Mouse (Mus musculus): ENCODE measurements at regions not wholly inside any gene's neighbourhood (a gene's known extent, or its start where the extent isn't known, plus 50 kb on each side); places are given as distances from the start of the nearest gene placed in this dataset.
"Not testable (repeated sequence)": the region's sequence is repeated elsewhere in the genome, so short reads cannot be mapped to it uniquely, and the experiment has no call there.

GRCm38 (mm10) chr19:54115335-54115734, 71.4 kb downstream of the Adra2a start:
- 23% methylated on average over 4 of the region's 4 CpGs for WGBS
- H3K27ac ChIP-seq (replicated peaks; ENCODE audit: low read depth, low read length) = no peak overlapping the region
- no peaks in the 10 kb centered on the region for H3K27me3 ChIP-seq (ENCODE audit: control insufficient read depth, insufficient read depth, low read length)
- H3K9ac ChIP-seq (replicated peaks; ENCODE audit: low read length) = peak overlapping the region; percentile 47; the same call in 1 of the 2 replicates
- peaks cover 7% of the 10 kb centered on the region; the same call in 1 of the 2 replicates for H3K4me1 ChIP-seq (ENCODE audit: control insufficient read depth, insufficient read depth, low read length)
- no peaks in the 10 kb centered on the region for H3K9me3 ChIP-seq (ENCODE audit: control insufficient read depth, low read length)
- H3K4me3 ChIP-seq (replicated peaks; ENCODE audit: low read depth, low read length) = peak overlapping the region; percentile 45
- H3K36me3 ChIP-seq (ENCODE audit: control insufficient read depth, insufficient read depth, low read length) = no peaks in the 10 kb centered on the region
- peak overlapping the region; percentile 69 for H3K4me2 ChIP-seq (ENCODE audit: low read length)
- DNase-seq = no peak
- ATAC-seq (ENCODE audit: low FRiP score, low TSS enrichment) = no peak; the same call in 1 of the 2 replicates

GRCm38 (mm10) chr19:54116829-54117228, 72.9 kb downstream of the Adra2a start:
- Histone ChIP-seq H3K4me2 (ENCODE audit: low read length) (no peak overlapping the region), H3K9ac (replicated peaks; ENCODE audit: low read length) (no peak overlapping the region), H3K36me3 (ENCODE audit: control insufficient read depth, insufficient read depth, low read length) (no peaks in the 10 kb centered on the region), H3K4me3 (replicated peaks; ENCODE audit: low read depth, low read length) (no peak overlapping the region), H3K4me1 (ENCODE audit: control insufficient read depth, insufficient read depth, low read length) (peaks cover 7% of the 10 kb centered on the region; the same call in 1 of the 2 replicates), H3K27ac (replicated peaks; ENCODE audit: low read depth, low read length) (no peak overlapping the region), H3K27me3 (ENCODE audit: control insufficient read depth, insufficient read depth, low read length) (no peaks in the 10 kb centered on the region), H3K9me3 (ENCODE audit: control insufficient read depth, low read length) (no peaks in the 10 kb centered on the region)
- ATAC-seq (ENCODE audit: low FRiP score, low TSS enrichment) = no peak
- 78% methylated on average over 4 of the region's 4 CpGs for whole genome bisulfite sequencing
- DNase-seq = no peak

- no peaks in the 10 kb centered on the region for H3K36me3 ChIP-seq (ENCODE audit: control insufficient read depth, insufficient read depth, low read length)
- H3K9me3 ChIP-seq (ENCODE audit: control insufficient read depth, low read length) = no peaks in the 10 kb centered on the region
- H3K4me1 ChIP-seq (ENCODE audit: control insufficient read depth, insufficient read depth, low read length) = peaks cover 7% of the 10 kb centered on the region; the same call in 1 of the 2 replicates
- H3K27ac ChIP-seq (replicated peaks; ENCODE audit: low read depth, low read length) = no peak overlapping the region
- no peak overlapping the region for H3K9ac ChIP-seq (replicated peaks; ENCODE audit: low read length)
- ATAC-seq (ENCODE audit: low FRiP score, low TSS enrichment) = no peak
- WGBS = 76% methylated on average over 11 of the region's 11 CpGs
- no peak overlapping the region for H3K4me3 ChIP-seq (replicated peaks; ENCODE audit: low read depth, low read length)
- no peak overlapping the region for H3K4me2 ChIP-seq (ENCODE audit: low read length)
- no peak for DNase-seq
- H3K27me3 ChIP-seq (ENCODE audit: control insufficient read depth, insufficient read depth, low read length) = no peaks in the 10 kb centered on the region
These were observed 73.7 kb downstream of the Adra2a start for GRCm38 (mm10) chr19:54117676-54118075.

- 84% methylated on average over 9 of the region's 9 CpGs for WGBS
- H3K9me3 ChIP-seq (ENCODE audit: control insufficient read depth, low read length) = no peaks in the 10 kb centered on the region
- H3K27ac ChIP-seq (replicated peaks; ENCODE audit: low read depth, low read length) = no peak overlapping the region
- no peak overlapping the region for H3K9ac ChIP-seq (replicated peaks; ENCODE audit: low read length)
- ATAC-seq (ENCODE audit: low FRiP score, low TSS enrichment) (no peak), DNase-seq (no peak)
- no peaks in the 10 kb centered on the region for H3K27me3 ChIP-seq (ENCODE audit: control insufficient read depth, insufficient read depth, low read length)
- no peaks in the 10 kb centered on the region for H3K4me1 ChIP-seq (ENCODE audit: control insufficient read depth, insufficient read depth, low read length)
- no peak overlapping the region for H3K4me2 ChIP-seq (ENCODE audit: low read length)
- no peak overlapping the region for H3K4me3 ChIP-seq (replicated peaks; ENCODE audit: low read depth, low read length)
- H3K36me3 ChIP-seq (ENCODE audit: control insufficient read depth, insufficient read depth, low read length) = no peaks in the 10 kb centered on the region
These were observed 79.6 kb downstream of the Adra2a start for GRCm38 (mm10) chr19:54123586-54123985.

GRCm38 (mm10) chr19:54151766-54152165, 107.8 kb downstream of the Adra2a start:
- H3K4me1 ChIP-seq (ENCODE audit: control insufficient read depth, insufficient read depth, low read length); H3K9ac ChIP-seq (replicated peaks; ENCODE audit: low read length); H3K9me3 ChIP-seq (ENCODE audit: control insufficient read depth, low read length); H3K4me3 ChIP-seq (replicated peaks; ENCODE audit: low read depth, low read length); DNase-seq; H3K36me3 ChIP-seq (ENCODE audit: control insufficient read depth, insufficient read depth, low read length); H3K4me2 ChIP-seq (ENCODE audit: low read length); ATAC-seq (ENCODE audit: low FRiP score, low TSS enrichment); H3K27me3 ChIP-seq (ENCODE audit: control insufficient read depth, insufficient read depth, low read length); H3K27ac ChIP-seq (replicated peaks; ENCODE audit: low read depth, low read length): not testable (repeated sequence)
- WGBS = 91% methylated on average over 1 of the region's 1 CpGs

GRCm38 (mm10) chr19:54154400-54154799, 110.4 kb downstream of the Adra2a start:
- WGBS = 82% methylated on average over 4 of the region's 4 CpGs
- no peak for DNase-seq
- no peaks in the 10 kb centered on the region for H3K9me3 ChIP-seq (ENCODE audit: control insufficient read depth, low read length)

GRCm38 (mm10) chr19:54170361-54170760, 126.4 kb downstream of the Adra2a start:
- WGBS = 57% methylated on average over 2 of the region's 2 CpGs

More at GRCm38 (mm10) chr19:54154400-54154799, 110.4 kb downstream of the Adra2a start:
- Histone ChIP-seq H3K4me3 (replicated peaks; ENCODE audit: low read depth, low read length) (no peak overlapping the region), H3K4me2 (ENCODE audit: low read length) (no peak overlapping the region), H3K36me3 (ENCODE audit: control insufficient read depth, insufficient read depth, low read length) (no peaks in the 10 kb centered on the region), H3K27me3 (ENCODE audit: control insufficient read depth, insufficient read depth, low read length) (no peaks in the 10 kb centered on the region), H3K27ac (replicated peaks; ENCODE audit: low read depth, low read length) (no peak overlapping the region), H3K9ac (replicated peaks; ENCODE audit: low read length) (no peak overlapping the region), H3K4me1 (ENCODE audit: control insufficient read depth, insufficient read depth, low read length) (no peaks in the 10 kb centered on the region)
- no peak for ATAC-seq (ENCODE audit: low FRiP score, low TSS enrichment)

GRCm38 (mm10) chr19:54174090-54175055, 130.4 kb downstream of the Adra2a start:
- 90% methylated on average over 14 of the region's 14 CpGs for WGBS
- H3K9me3 ChIP-seq (ENCODE audit: control insufficient read depth, low read length) = no peaks in the 10 kb centered on the region

More at GRCm38 (mm10) chr19:54170361-54170760, 126.4 kb downstream of the Adra2a start:
- no peak for ATAC-seq (ENCODE audit: low FRiP score, low TSS enrichment)
- H3K9me3 ChIP-seq (ENCODE audit: control insufficient read depth, low read length) = no peaks in the 10 kb centered on the region
- no peak for DNase-seq
- H3K9ac ChIP-seq (replicated peaks; ENCODE audit: low read length) = no peak overlapping the region
- no peak overlapping the region for H3K4me2 ChIP-seq (ENCODE audit: low read length)
- no peak overlapping the region for H3K27ac ChIP-seq (replicated peaks; ENCODE audit: low read depth, low read length)
- peaks cover 6% of the 10 kb centered on the region; the same call in 1 of the 2 replicates for H3K4me1 ChIP-seq (ENCODE audit: control insufficient read depth, insufficient read depth, low read length)
- no peaks in the 10 kb centered on the region for H3K27me3 ChIP-seq (ENCODE audit: control insufficient read depth, insufficient read depth, low read length)
- no peak overlapping the region for H3K4me3 ChIP-seq (replicated peaks; ENCODE audit: low read depth, low read length)
- no peaks in the 10 kb centered on the region for H3K36me3 ChIP-seq (ENCODE audit: control insufficient read depth, insufficient read depth, low read length)

More at GRCm38 (mm10) chr19:54174090-54175055, 130.4 kb downstream of the Adra2a start:
- Histone ChIP-seq H3K27me3 (ENCODE audit: control insufficient read depth, insufficient read depth, low read length) (no peaks in the 10 kb centered on the region), H3K27ac (replicated peaks; ENCODE audit: low read depth, low read length) (no peak overlapping the region), H3K4me2 (ENCODE audit: low read length) (no peak overlapping the region), H3K36me3 (ENCODE audit: control insufficient read depth, insufficient read depth, low read length) (no peaks in the 10 kb centered on the region), H3K4me1 (ENCODE audit: control insufficient read depth, insufficient read depth, low read length) (peaks cover 6% of the 10 kb centered on the region; the same call in 1 of the 2 replicates), H3K9ac (replicated peaks; ENCODE audit: low read length) (no peak overlapping the region), H3K4me3 (replicated peaks; ENCODE audit: low read depth, low read length) (no peak overlapping the region)
- DNase-seq (no peak), ATAC-seq (ENCODE audit: low FRiP score, low TSS enrichment) (no peak)

Measured in midbrain, embryonic 14.5 days (tissue).